Mouse (Mus musculus) spleen, postnatal 0 days (tissue): ENCODE measurements around the gene Lrrc63. TPM values are rescaled to one million over a fixed set of nuclear protein-coding genes. Genes with fewer than 3 reads are reported as not detected.

ENCODE experiments used
- polyA plus RNA-seq: library from polyadenylated mRNA; unstranded; fragments of >200 nt; fragmentation: Nextera tagmentation; extraction: Ambion mirVana; gene quantifications from 2 replicates; pipeline ENCODE4 v1.2.1, GENCODE M21; 2015

The Lrrc63 gene
- polyA plus RNA-seq: 0.18 TPM in 1 of 2 replicates, not detected in the other

GRCm38 (mm10) chr14:75130501-75131318 lies at the start of gene Lrrc63, which contains the start of gene Lcp1:
Gene Lrrc63, minus strand, starts transcription at chr14:75130881.
Gene Lcp1, plus strand, starts transcription at chr14:75131101.

Other genes starting within 250 kb of the Lrrc63 start
- 7.6 and 8.0 TPM in 2 replicates for gene Lrch1, start 183.0 kb downstream of the Lrrc63 start, polyA plus RNA-seq
- 1.5 and 1.8 TPM in 2 replicates for gene Rubcnl, start 114.9 kb downstream of the Lrrc63 start, polyA plus RNA-seq
- gene Lcp1, start 220 bp upstream of the Lrrc63 start, polyA plus RNA-seq: 80.3 and 115 TPM in 2 replicates
- gene Cpb2, start 111.4 kb upstream of the Lrrc63 start, polyA plus RNA-seq: 0.16 TPM in 1 of 2 replicates, not detected in the other
- gene Zc3h13, start 153.5 kb upstream of the Lrrc63 start, polyA plus RNA-seq: 22.0 and 23.7 TPM in 2 replicates